Mouse (Mus musculus): ENCODE measurements around the gene Dusp15. TPM values are rescaled to one million over a fixed set of nuclear protein-coding genes. Genes with fewer than 3 reads are reported as not detected.
A peak's percentile ranks its signal among the peaks of the same experiment; 100 is the strongest.

Dusp15 gene
- not detected for total RNA-seq (2022)

GRCm38 (mm10) chr2:152951065-152951849 lies at the start of gene Dusp15:
Dusp15 (minus strand) TSS chr2:152951698.
- DNase-seq (ENCODE audit: low spot score), result no peak

- DNase-seq (ENCODE audit: low spot score), result no peak
Observed at GRCm38 (mm10) chr2:152997046-152997445, 45.5 kb upstream of the Dusp15 start.

GRCm38 (mm10) chr2:152991529-152991928 lies 40.0 kb upstream of the Dusp15 start:
- no peak for DNase-seq (ENCODE audit: low spot score)

GRCm38 (mm10) chr2:152985582-152985981 lies 34.1 kb upstream of the Dusp15 start:
- no peak for DNase-seq (ENCODE audit: low spot score)

DNA sequence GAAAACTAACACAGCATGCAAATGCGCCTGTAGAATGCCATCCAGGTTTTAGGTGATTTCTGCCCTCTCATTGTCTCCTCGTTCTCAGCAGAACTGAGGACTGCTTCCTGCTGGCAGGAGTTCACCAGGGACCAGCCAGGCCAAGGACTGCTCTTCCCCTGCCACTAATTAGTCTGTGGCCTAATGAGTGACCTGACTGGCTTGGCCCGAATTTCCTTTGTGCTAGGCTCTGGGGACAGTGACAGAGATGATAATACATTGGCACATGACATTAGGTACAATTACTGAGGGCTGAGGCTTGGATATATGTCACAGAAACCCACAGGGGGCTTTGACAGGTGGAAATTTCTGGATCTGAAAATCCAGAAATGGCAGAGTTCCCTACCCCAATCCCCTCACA lies 25.5 kb upstream of the Dusp15 start:
- DNase-seq (ENCODE audit: low spot score), result no peak

GRCm38 (mm10) chr2:152965555-152965954 lies 14.1 kb upstream of the Dusp15 start:
- DNase-seq (ENCODE audit: low spot score), result no peak

DNA sequence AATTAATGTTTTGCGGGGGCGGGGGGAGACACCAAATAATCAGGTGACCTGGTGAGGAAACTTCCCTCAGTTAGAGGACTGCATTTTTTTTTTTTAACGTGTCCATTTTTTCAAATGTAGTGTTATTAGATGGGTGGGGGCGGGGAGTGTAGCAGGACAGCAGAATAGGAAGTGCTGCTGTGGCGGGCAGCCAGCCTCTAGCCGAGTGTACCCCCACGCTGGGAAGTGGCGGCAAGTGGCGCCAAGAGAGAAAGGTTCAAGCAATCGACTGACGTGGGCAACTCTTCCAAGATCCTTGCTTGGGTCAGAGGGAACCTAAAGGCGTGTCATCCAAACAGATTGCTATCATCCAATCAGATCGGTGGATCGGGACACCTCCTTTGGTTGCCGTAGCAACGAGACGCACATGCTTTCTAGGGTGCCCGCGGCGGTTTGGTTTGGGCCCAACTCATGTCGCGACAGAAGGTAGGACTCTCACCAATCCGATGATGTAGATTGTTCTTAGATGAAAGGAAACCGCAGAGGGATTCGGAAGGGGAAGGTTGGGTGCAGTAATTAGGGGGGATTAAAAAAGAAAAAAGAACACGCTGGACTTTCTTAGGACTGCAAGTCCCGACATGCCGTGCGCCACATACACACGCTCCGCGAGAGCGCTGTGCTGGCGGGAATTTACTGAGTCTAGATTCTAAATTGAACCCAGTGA lies 10.7 kb upstream of the Dusp15 start, which contains the start of gene Ttll9:
Gene Ttll9, plus strand, starts transcription at position 395 of the 703 bp plus-strand sequence.
- peak; percentile 41 for DNase-seq (ENCODE audit: low spot score)

DNA sequence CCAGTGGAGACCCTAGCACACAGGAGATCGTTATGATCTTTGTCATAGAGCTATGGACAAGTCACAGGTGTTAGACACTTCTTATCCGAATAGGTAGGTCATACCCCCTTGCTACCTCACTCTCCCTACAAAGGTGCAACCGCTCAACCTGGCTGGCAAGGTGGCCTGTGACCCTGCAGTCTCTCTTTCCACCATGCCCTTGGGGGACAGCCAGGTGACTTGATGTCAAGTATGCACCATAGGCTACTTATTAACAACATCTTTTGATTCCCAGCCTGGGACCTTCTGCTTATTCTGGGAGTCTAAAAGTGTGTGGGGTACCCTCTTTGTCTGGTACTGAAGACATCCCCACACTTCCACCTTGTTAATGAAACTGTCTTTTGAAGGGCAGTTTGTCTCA lies 6.6 kb upstream of the Dusp15 start:
- no peak for DNase-seq (ENCODE audit: low spot score)

DNA sequence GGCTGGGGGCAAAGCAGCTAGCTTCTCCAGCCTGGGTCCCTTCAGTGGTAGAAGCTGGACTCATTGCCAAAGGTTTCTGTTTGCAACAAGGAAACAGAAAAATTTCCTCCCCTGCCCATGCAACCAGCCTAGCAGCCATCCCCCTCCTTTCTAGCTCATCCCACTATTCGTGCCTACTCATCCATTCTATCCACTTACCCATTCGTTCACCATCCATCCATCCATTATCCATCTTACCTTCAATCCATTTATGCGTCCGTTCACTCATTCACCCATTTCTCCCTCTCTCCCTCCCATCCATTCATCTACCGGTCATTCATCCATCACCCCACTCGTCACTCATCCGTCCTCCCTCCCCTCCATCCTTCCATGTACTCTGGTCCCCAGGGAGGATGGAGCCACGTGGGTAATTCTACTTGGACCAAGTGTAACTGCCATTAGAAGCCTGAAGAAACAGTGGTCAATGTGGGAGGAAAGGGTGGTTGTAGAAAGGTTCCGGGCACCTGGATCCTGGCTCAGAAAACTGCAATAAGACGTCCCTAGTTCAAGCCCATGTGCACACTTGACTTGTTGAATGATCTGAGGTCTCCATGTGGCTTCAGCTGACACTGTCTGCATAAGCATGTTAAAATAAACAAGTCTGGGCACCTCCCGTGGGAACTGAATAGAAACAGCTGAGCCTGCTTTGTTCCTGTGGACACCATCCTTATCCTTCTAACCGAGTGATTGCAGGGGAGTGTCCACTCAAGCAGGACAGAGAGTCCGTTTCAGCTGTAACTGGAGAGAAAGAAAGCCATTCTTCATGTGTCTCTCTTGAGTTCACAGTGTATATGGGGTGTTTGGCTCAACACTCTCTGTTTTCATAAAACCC lies 587 bp upstream of the Dusp15 start:
- DNase-seq (ENCODE audit: low spot score), result no peak

- no peak for DNase-seq (ENCODE audit: low spot score)
Observed at GRCm38 (mm10) chr2:152950358-152951064, 987 bp downstream of the Dusp15 start.

DNA sequence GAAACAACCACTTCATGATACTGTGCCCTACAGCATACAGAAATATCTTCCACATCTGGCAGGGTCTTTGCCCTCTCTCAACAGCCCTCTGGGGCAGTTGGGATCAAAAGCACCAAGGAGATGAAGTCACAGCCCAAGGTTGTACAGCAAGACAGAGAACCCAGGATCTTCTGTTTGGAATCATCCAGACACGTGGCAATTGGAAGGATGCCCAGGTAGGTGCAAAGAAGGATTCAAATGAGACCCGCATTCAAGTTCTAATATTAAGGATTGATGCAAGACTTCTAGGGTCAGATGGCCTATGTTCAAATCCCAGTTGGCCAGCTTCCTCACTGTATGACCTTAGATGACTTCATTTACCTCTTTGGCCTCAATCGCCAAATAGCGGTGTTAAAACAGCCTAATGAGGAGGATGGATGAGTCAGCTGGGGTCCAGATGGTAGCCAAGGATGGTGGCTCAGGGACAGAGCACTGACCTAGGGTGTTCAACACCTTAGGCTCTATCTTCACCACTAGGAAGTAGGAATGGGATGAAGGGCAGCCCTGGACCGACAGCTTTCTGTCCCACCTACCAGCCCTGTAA lies 3.0 kb downstream of the Dusp15 start:
- DNase-seq (ENCODE audit: low spot score), result no peak

- no peak for DNase-seq (ENCODE audit: low spot score)
Observed at GRCm38 (mm10) chr2:152947098-152947497, 4.4 kb downstream of the Dusp15 start.

DNA sequence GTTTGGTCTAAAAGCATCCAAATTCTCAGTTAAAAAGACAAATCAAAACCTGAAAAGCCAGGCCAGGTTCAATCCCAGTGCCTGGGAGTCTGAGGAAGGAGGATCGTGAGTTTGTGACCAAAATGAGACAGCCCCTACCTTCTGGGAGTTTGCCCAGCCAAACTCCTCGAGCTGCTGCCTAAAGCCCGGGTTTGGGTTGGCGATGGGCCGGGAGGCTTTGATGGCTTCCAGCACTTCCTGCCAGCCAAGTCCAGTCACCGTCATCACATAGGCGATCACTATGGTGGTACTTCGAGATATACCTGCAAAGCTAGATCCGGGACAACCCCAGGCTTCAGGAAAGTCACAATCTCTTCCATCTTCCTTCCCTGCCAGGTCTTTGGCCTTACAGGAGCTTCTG lies 7.5 kb downstream of the Dusp15 start:
- no peak for DNase-seq (ENCODE audit: low spot score)

GRCm38 (mm10) chr2:152943568-152943967 lies 7.9 kb downstream of the Dusp15 start:
- DNase-seq (ENCODE audit: low spot score), result no peak

DNA sequence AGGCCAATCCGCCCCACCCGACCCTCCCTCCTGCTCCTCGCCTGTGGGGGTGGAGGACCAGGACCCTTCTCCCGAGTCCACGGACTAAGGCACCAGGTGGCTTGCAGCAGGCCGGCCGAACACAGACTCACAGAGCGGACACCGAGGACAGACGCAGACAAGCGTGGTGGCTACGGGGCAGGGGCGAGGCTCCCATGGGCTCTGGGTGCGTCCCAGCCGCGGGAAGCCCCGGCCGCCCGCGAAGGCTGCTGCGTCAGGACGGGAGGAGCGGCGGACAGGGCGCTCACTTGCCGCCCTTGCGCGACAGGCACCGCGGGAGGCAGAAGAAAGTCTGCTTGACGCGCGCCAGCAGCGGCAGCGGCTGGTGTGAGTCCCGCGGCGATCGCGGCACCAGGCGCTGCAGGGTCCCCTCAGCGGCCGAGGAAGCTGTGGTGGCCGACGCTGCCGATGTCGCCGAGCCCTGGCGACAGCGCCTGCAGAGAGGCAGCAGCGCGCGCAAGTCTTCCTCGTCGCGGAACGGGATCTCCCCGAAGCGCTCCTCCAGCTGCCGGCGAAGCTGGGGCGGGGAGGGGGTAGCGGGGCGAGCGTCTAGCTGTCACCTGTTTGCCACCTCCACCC lies 8.5 kb downstream of the Dusp15 start:
- no peak for DNase-seq (ENCODE audit: low spot score)

- no peak for DNase-seq (ENCODE audit: low spot score)
Observed at GRCm38 (mm10) chr2:152941776-152942175, 9.7 kb downstream of the Dusp15 start.

GRCm38 (mm10) chr2:152941106-152941505 lies 10.4 kb downstream of the Dusp15 start:
- DNase-seq (ENCODE audit: low spot score), result no peak

GRCm38 (mm10) chr2:152939846-152940245 lies 11.7 kb downstream of the Dusp15 start:
- DNase-seq (ENCODE audit: low spot score), result no peak

DNA sequence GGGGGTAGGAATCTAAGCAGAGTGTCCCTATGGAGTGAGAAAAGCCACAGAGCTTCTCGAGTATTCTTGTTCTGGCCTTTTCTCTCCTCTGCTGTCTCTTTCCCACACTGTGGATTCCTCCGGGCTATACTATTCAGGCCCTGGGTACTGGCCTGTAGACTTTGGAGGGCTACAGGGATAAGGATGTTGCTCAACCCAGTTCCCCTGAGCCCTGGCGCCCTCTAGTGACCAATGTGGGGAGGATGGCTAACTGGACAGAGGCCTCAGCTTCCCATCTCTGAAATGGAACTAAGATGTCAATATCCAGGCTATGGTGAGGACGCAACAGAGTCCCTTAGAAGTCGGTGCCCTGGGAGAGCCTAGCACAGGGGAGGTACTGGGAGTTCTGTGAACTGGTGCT lies 17.9 kb downstream of the Dusp15 start:
- peak; percentile 81 for DNase-seq (ENCODE audit: low spot score)

- peak; percentile 71 for DNase-seq (ENCODE audit: low spot score)
Observed at GRCm38 (mm10) chr2:152933048-152933447, 18.4 kb downstream of the Dusp15 start, which contains the start of gene Foxs1. Foxs1 (minus strand) TSS chr2:152933208.
